Mouse (Mus musculus) stomach, postnatal 0 days (tissue): ENCODE results near the gene Sec23a.

Experiments
- CTCF ChIP-seq: IDR thresholded peaks from 2 replicates; pipeline ENCODE4 v1.5.1; 2016; ENCODE audit warnings: antibody characterized with exemption, low read depth, mild to moderate bottlenecking, moderate library complexity
- EP300 ChIP-seq: optimal IDR thresholded peaks from 2 replicates; pipeline ENCODE3; 2016; ENCODE audit warnings: antibody characterized with exemption

- no peak for TF ChIP-seq CTCF
- TF ChIP-seq EP300 = no peak
These were observed 91.0 kb downstream of the Sec23a start for GRCm38 (mm10) chr12:58920775-58921174.
